Mouse (Mus musculus) testis, adult 10 weeks (tissue): ENCODE results near the gene Olfr417. TPM values are rescaled to one million over a fixed set of nuclear protein-coding genes. Genes with fewer than 3 reads are reported as not detected.

Experiments
- polyA plus RNA-seq: library from polyadenylated mRNA; stranded (reverse); fragments of 350-450 nt; fragmentation: Illumina TruSeq; extraction: RNeasy Lipid Tissue Mini Kit (QIAGEN cat#74804); gene quantifications from one replicate; pipeline ENCODE4 v1.2.3, GENCODE M21; 2014; ENCODE audit warnings: low read depth, low replicate concordance

The Olfr417 gene
- not detected for polyA plus RNA-seq

GRCm38 (mm10) chr1:174364882-174365451 lies at the start of gene Olfr417:
Gene Olfr417 (plus strand): TSS chr1:174365122.

DNA sequence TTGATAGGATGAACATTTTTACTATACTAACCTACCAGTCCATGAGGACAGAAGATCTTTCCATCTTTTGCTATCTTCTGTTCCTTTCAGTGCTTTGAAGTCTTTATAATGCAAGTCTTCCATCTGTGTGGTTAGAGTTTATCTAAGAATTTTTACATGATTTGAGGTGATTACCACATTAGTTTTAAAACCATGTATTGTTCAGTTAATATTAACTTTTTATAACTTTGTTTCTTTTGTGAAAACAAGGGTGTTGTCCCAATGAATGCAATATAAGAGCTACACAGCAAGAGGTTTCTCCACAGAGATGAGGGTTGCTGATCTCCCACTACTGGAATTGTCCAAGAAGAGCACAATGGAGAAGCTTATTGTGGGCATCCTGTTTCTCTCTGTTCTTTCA lies 34.7 kb upstream of the Olfr417 start, which contains the start of gene Mptx1:
Gene Mptx1, plus strand, starts transcription at position 301 of the 400 bp plus-strand sequence.

GRCm38 (mm10) chr1:174390746-174391145 lies 25.8 kb downstream of the Olfr417 start, which contains the start of gene Olfr248:
Gene Olfr248 (plus strand): TSS chr1:174391046.

GRCm38 (mm10) chr1:174423764-174424163 lies 58.8 kb downstream of the Olfr417 start, which contains the start of gene Olfr414:
Gene Olfr414 (plus strand): TSS chr1:174424064.

Other genes with a start within 250 kb of the Olfr417 start
- gene Olfr231, start 244.0 kb upstream of the Olfr417 start, polyA plus RNA-seq: 0.04 TPM
- gene Olfr424, start 233.6 kb upstream of the Olfr417 start, polyA plus RNA-seq: not detected
- gene Olfr420, start 209.5 kb upstream of the Olfr417 start, polyA plus RNA-seq: not detected
- 10.8 TPM for gene Spta1, start 192.3 kb upstream of the Olfr417 start, polyA plus RNA-seq
- not detected for gene Olfr419, start 113.1 kb upstream of the Olfr417 start, polyA plus RNA-seq
- not detected for gene Mptx1, start 34.6 kb upstream of the Olfr417 start, polyA plus RNA-seq
- gene Olfr248, start 25.9 kb downstream of the Olfr417 start, polyA plus RNA-seq: not detected
- not detected for gene Olfr414, start 58.9 kb downstream of the Olfr417 start, polyA plus RNA-seq
- not detected for gene Olfr220, start 77.0 kb downstream of the Olfr417 start, polyA plus RNA-seq
- 35.0 TPM for gene Fmn2, start 136.7 kb downstream of the Olfr417 start, polyA plus RNA-seq